Mouse (Mus musculus) ovary, postnatal 14 days (tissue): ENCODE measurements around the gene Plxdc1.

ENCODE experiments used
- DNase-seq: peaks from one replicate; pipeline ENCODE4 v3.0.0; 2022; ENCODE audit warnings: low spot score

Gene Plxdc1

GRCm38 (mm10) chr11:97985727-97986677 lies at the start of gene Plxdc1:
Gene Plxdc1 (minus strand): TSS chr11:97986444.
- DNase-seq: no peak

GRCm38 (mm10) chr11:98035977-98036377 lies 49.7 kb upstream of the Plxdc1 start:
- no peak for DNase-seq

- no peak for DNase-seq
These were observed 48.6 kb upstream of the Plxdc1 start for GRCm38 (mm10) chr11:98034840-98035239.

- no peak for DNase-seq
These were observed 47.8 kb upstream of the Plxdc1 start for GRCm38 (mm10) chr11:98034061-98034460.

- DNase-seq: peak; percentile 85
These were observed 45.2 kb upstream of the Plxdc1 start for GRCm38 (mm10) chr11:98031443-98031770.

- no peak for DNase-seq
These were observed 44.6 kb upstream of the Plxdc1 start for GRCm38 (mm10) chr11:98030701-98031442.

GRCm38 (mm10) chr11:98027785-98028184 lies 41.5 kb upstream of the Plxdc1 start:
- no peak for DNase-seq

GRCm38 (mm10) chr11:98027297-98027688 lies 41.0 kb upstream of the Plxdc1 start:
- no peak for DNase-seq

- DNase-seq: peak; percentile 93
These were observed 40.5 kb upstream of the Plxdc1 start, which contains the start of gene Rpl19 for GRCm38 (mm10) chr11:98026570-98027296. Gene Rpl19 (plus strand): TSS chr11:98026710.

GRCm38 (mm10) chr11:98026248-98026569 lies 40.0 kb upstream of the Plxdc1 start:
- no peak for DNase-seq

GRCm38 (mm10) chr11:98024516-98024915 lies 38.3 kb upstream of the Plxdc1 start:
- DNase-seq: no peak

GRCm38 (mm10) chr11:98022555-98023371 lies 36.5 kb upstream of the Plxdc1 start, which contains the start of gene Cacnb1:
Gene Cacnb1 (minus strand): TSS chr11:98023034.
- peak; percentile 64 for DNase-seq

- no peak for DNase-seq
These were observed 36.0 kb upstream of the Plxdc1 start for GRCm38 (mm10) chr11:98022253-98022554.

GRCm38 (mm10) chr11:98021565-98022252 lies 35.5 kb upstream of the Plxdc1 start:
- DNase-seq: peak; percentile 42

- no peak for DNase-seq
These were observed 34.9 kb upstream of the Plxdc1 start for GRCm38 (mm10) chr11:98021118-98021517.

GRCm38 (mm10) chr11:98020710-98021109 lies 34.5 kb upstream of the Plxdc1 start:
- DNase-seq: no peak

- DNase-seq: no peak
These were observed 33.8 kb upstream of the Plxdc1 start for GRCm38 (mm10) chr11:98019883-98020610.

- DNase-seq: no peak
These were observed 32.8 kb upstream of the Plxdc1 start for GRCm38 (mm10) chr11:98018858-98019641.

- no peak for DNase-seq
These were observed 32.0 kb upstream of the Plxdc1 start for GRCm38 (mm10) chr11:98018222-98018621.

- DNase-seq: no peak
These were observed 30.6 kb upstream of the Plxdc1 start for GRCm38 (mm10) chr11:98016824-98017223.
